Mouse (Mus musculus): ENCODE results near the gene Snph.

The Snph gene

GRCm38 (mm10) chr2:151542323-151543062 is 89.9 kb downstream of the Snph start, which contains the start of gene Fkbp1a:
Fkbp1a (plus strand) TSS chr2:151542483.
- peak; percentile 98 to 99 for DNase-seq
